Mouse (Mus musculus) heart, postnatal 36 days (tissue): ENCODE results near the gene Stra6. TPM values are rescaled to one million over a fixed set of nuclear protein-coding genes. Genes with fewer than 3 reads are reported as not detected.

Experiments
- DNase-seq, 2 experiments: peaks; one replicate each; pipeline ENCODE4 v3.0.0; 2021 to 2022
- intact Hi-C: fragments of 180-260 bp; cut with DNase I; formaldehyde crosslinking; loops from one replicate; pipeline ENCODE4 v1.15.1; 2025
- total RNA-seq, 2 experiments: library from RNA; stranded (reverse); gene quantifications; 2 replicates each; pipeline ENCODE4 v1.2.3; 2021

Gene Stra6
- total RNA-seq, 2 experiments from 2014 or later, result 0.16 to 0.47 TPM

- peak; percentile 41 to 46 for DNase-seq
- intact Hi-C loops, result loop anchor here (5.0 kb wide), 1 partner anchor 65 kb away; no protein-coding TSS in a partner anchor
Observed at GRCm38 (mm10) chr9:58091623-58092425, 28.2 kb downstream of the Stra6 start.

DNA sequence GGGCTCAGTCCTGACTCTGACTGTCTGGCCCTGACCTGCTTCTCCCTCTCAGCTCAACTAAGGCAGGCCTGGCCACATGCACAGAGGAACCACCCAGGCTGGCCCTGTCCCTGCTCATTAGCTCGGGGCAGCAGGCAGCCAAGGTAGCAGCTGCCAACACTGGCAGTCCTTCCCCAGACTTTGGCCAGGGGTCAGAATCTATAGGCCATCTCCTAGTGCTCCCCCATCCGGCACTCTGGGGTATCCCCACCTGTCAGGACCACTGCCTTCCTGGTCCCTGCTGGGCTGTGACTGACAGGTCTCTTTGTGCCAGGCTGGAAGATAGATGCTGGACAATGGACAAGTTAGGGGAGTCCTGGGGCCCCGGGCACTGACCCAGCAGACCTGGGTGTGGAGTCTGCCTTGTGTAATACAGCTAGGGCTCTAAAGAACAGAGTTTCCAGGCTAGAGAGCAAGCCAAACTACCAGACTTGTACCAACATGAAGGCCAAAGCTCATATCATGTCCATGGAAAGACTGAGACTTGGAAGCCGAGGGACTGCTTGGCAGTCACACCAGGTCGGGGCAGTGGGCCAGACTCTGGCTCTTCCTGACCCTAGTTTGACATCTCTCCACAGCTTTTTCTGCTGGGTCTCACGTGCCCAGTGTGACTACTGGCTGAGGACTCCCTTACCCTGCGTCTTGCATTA lies 29.1 kb downstream of the Stra6 start:
- intact Hi-C loops, result loop anchor here (5.0 kb wide), 1 partner anchor 65 kb away; no protein-coding TSS in a partner anchor
- peak; percentile 80 for DNase-seq

- intact Hi-C loops, result loop anchor here (5.0 kb wide), 1 partner anchor 64 kb away; no protein-coding TSS in a partner anchor
- DNase-seq, result no peak
Observed at GRCm38 (mm10) chr9:58093776-58094175, 30.2 kb downstream of the Stra6 start.

GRCm38 (mm10) chr9:58095977-58096376 lies 32.4 kb downstream of the Stra6 start:
- intact Hi-C loops, result no loop called here
- no peak for DNase-seq

DNA sequence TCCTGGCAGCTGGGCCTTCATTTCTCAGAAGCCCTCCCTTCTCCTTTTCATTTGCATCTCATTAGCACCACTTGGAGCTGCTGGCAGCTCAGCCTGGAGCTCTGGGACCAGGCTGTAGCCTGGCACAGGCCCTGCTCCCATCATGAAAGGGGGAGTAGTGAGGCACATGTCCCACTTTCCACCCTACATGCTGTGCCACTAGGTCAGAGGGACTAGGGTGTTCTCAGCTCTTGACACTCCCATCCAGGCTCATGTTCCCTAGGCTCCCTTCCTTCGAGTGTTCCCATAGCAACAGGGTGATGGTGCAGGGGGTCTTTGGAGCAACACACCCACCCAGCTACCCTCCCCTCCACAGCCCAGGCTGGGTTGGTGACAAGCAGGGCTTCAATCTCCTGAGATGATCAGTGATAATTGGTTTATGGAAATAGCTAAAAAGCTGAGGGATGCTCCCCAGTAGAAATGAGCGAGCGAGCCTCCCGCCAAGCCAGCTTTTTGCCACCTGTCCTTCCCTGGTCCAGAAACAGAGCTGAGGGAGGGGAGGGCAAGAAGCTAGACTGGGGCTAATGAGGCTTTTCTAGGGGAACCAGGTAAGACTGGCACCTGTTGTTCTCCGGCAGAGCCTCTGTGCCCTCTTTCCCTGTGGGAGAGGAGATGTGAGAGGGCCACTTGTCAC lies 33.2 kb downstream of the Stra6 start:
- intact Hi-C loops, result no loop called here
- no peak for DNase-seq

DNA sequence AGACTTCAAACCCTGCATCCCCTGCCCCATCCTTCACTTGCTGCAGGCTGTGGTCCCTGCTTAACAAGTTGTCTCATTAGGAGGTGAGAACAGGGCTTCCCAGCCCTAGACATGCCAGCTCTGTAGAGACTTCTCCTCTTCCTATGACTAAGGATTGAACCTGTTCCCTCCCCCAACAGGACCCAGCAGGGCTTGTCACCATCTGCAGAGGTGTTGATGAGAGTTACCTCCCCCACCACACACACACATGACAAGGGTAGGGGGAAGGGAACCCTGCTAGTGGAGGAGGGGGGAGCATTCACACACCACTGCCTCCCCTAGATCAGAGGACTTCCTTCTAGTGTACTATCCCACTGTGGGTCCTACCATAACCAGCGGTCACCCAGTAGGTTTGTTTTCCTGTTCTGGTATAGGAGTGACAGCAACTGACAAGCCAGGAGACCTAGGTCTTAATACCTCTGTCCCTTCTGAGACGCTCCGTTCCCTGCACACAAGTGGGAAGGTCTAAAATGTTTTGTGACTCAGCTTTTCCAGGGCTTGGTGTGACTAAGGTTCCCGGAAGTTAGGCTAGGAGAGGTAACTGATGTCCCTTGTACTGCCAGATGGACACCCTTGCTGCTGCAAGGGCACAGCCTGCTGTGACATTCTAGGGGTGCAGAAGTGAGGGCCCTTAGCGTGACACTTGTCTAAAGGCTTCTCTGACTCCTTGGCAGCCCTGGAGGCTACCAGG lies 36.4 kb downstream of the Stra6 start:
- intact Hi-C loops, result no loop called here
- no peak for DNase-seq

GRCm38 (mm10) chr9:58102013-58102412 lies 38.4 kb downstream of the Stra6 start:
- no peak for DNase-seq
- intact Hi-C loops, result no loop called here

GRCm38 (mm10) chr9:58103647-58104046 lies 40.1 kb downstream of the Stra6 start:
- no peak for DNase-seq
- intact Hi-C loops, result no loop called here

- DNase-seq, result no peak
Observed at GRCm38 (mm10) chr9:58105595-58106169, 42.1 kb downstream of the Stra6 start.

GRCm38 (mm10) chr9:58107494-58107893 lies 43.9 kb downstream of the Stra6 start:
- intact Hi-C loops, result no loop called here
- DNase-seq, result no peak

More at GRCm38 (mm10) chr9:58105595-58106169, 42.1 kb downstream of the Stra6 start:
- intact Hi-C loops, result no loop called here

GRCm38 (mm10) chr9:58110787-58111186 lies 47.2 kb downstream of the Stra6 start:
- DNase-seq, result no peak
- intact Hi-C loops, result no loop called here

GRCm38 (mm10) chr9:58111431-58111830 lies 47.8 kb downstream of the Stra6 start:
- no peak for DNase-seq
- intact Hi-C loops, result no loop called here

GRCm38 (mm10) chr9:58112321-58112751 lies 48.7 kb downstream of the Stra6 start:
- DNase-seq, result no peak
- intact Hi-C loops, result no loop called here

DNA sequence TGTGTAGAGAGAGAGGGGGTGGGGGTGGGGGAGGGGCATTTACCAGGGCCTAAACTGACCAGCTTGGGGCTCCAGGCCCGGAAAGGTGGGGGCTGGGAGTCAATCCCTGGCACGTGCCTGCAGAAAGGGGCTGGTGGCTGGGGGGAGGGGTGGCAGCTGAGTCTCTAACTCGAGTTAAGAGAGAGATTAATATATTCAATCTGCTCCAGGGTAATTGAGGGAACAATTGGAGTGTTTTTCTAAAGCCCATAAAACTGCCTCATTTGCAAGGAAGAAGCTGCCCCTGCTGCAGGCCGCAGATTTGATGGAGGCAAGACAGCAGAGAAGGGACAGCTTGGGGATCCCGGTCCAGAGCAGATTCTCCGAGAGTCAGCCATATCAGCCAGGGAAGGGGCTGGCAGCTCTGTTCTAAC lies 49.3 kb downstream of the Stra6 start:
- intact Hi-C loops, result no loop called here
- DNase-seq, result no peak

DNA sequence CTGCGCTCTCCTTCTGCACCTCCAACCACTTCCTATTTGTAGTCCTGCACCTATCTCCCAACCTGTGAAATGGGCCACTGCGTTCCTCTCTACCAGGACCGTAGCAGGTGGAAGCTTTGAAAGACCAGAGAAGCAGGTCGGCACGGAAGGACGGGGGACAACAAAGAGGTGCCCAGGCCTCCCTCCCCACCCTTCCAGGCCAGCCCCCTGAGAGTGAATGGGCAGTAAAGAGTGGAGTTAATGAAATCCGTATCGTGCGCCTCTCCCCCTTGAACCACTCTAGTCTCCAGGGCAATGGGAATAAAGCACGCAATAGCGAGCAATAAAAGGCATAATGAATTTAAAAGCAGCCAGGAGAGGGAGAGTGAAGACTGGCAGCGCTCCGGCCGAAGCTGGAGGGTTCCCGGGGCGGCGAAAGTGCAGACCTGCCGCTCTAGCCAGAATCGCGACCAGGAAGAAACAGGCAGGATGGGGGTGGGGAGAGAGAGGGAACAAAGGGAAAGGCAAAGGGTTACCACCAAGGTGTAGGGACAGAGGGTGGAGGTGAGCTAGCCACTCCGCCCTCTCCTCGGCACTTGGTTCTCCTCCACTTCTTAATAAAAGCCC lies 49.8 kb downstream of the Stra6 start:
- intact Hi-C loops, result no loop called here
- no peak for DNase-seq

DNA sequence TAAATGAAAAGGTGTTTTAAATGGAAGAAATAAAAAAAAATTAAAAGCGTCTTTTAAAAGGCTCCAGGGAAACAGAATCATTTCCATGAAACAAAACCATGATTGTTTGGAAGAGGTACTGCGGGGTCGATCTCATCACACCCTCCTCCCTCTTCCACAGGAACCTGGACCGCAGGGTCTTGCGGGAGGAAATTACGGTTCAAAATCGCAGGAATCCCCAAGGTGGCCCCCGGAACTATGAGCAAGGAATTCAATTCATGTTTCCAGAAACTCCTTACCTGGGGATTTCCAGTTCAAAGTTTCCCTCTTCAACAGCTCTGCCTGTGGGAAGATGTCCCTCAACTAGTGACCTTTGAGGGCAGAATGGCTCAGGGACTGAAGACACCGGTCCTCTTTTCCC lies 50.4 kb downstream of the Stra6 start:
- intact Hi-C loops, result no loop called here

DNA sequence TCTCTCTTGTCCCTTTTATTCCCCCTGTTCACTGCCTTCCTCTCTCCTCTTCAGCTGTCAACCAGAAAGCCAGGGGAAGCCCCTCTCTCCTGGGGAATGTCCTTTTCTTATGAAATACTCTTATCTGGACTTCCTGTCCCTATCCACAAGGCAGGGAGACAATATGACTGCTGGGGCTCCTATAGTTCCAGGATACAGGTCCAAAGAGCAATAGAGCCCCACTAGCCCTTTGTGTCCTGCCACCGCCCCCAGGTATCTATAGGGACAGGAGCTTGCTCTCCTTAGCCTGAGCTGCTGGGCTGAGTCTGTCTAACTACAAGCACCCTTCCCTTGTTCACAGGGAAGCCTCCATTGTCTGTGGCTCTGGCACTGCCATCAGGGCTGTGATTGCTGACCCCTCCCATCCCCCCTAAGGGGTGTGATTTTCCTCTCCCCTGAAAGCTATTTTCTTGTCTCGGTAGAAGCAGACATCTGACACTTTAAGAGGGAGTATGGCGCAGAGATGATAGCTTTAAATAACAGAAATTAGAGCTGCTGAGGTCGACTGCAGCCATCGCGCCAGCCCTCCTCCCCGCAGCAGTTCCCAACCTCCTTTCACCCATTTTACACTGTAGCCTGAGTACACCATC lies 51.8 kb downstream of the Stra6 start:
- intact Hi-C loops, result no loop called here
- no peak for DNase-seq

More for the DNA sequence above, 50.4 kb downstream of the Stra6 start:
- DNase-seq, result no peak

- DNase-seq, result no peak
- intact Hi-C loops, result no loop called here
Observed at GRCm38 (mm10) chr9:58116024-58116651, 52.5 kb downstream of the Stra6 start.

DNA sequence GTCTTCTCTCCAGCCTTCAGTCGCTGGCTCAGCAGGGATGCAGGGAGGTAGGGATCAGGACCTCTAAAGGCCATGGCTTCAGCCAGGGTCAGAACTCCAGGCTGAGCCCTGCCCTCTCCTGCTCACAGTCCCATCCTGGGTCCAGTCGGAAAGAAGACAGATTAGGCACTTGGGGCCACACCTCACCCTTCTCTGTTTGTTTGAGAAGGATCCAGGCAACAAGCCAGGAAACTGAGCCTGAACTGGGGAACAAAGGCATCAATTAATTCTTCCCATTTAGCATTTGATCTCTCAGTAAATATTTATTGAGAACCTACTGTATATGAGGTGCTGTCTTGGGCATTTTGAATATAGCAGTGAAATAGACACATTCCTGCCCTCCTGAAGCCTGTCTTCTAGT lies 55.1 kb downstream of the Stra6 start, which contains the start of gene Ccdc33:
Ccdc33 (minus strand) TSS at position 153 of the 400 bp plus-strand sequence.
- intact Hi-C loops, result no loop called here
- DNase-seq, result no peak
